Mouse (Mus musculus) heart, embryonic 12.5 days (tissue): Measurements from ENCODE around the gene Ctla4. TPM values are rescaled to one million over a fixed set of nuclear protein-coding genes. Genes with fewer than 3 reads are reported as not detected.

Source experiments
- ATAC-seq: fragments of 200-750 bp; cut with Nextera tagmentation; 2 replicates; pipeline ENCODE4 v1.8.0; 2017; ENCODE audit warnings: moderate TSS enrichment, moderate library complexity; ENCODE audit not compliant: insufficient number of reproducible peaks, low FRiP score
- H3K27ac ChIP-seq: fragments of 300-500 bp; sonication (generic); 2 replicates; pipeline ENCODE4 v1.5.1; 2016; ENCODE audit warnings: mild to moderate bottlenecking, moderate library complexity; ENCODE audit not compliant: poor library complexity, severe bottlenecking
- H3K27me3 ChIP-seq: fragments of 300-500 bp; sonication (generic); replicated peaks from 2 replicates; pipeline ENCODE4 v1.6.1; 2016; ENCODE audit warnings: mild to moderate bottlenecking, moderate library complexity
- H3K36me3 ChIP-seq: fragments of 300-500 bp; sonication (generic); 2 replicates; pipeline ENCODE4 v1.6.1; 2016; ENCODE audit warnings: mild to moderate bottlenecking, moderate library complexity
- H3K4me1 ChIP-seq: fragments of 300-500 bp; sonication (generic); replicated peaks from 2 replicates; pipeline ENCODE4 v1.6.1; 2016; ENCODE audit warnings: mild to moderate bottlenecking
- H3K4me2 ChIP-seq: fragments of 300-500 bp; sonication (generic); 2 replicates; pipeline ENCODE4 v1.6.1; 2016; ENCODE audit warnings: mild to moderate bottlenecking, moderate library complexity
- H3K4me3 ChIP-seq: fragments of 300-500 bp; sonication (generic); 2 replicates; pipeline ENCODE4 v1.5.1; 2016; ENCODE audit warnings: mild to moderate bottlenecking
- H3K9ac ChIP-seq: fragments of 300-500 bp; sonication (generic); 2 replicates; pipeline ENCODE4 v1.6.1; 2016; ENCODE audit warnings: mild to moderate bottlenecking, moderate library complexity
- H3K9me3 ChIP-seq: fragments of 300-500 bp; sonication (generic); replicated peaks from 2 replicates; pipeline ENCODE4 v1.6.1; 2016; ENCODE audit warnings: mild to moderate bottlenecking, moderate library complexity
- WGBS: fragments of 180-500 bp; shearing (Covaris S2); methylation state at CpG from one replicate; pipeline ENCODE4 v1.1.7; 2016; 5-methylcytosine and 5-hydroxymethylcytosine counted together
- polyA plus RNA-seq: library from polyadenylated mRNA; unstranded; fragments of >200 nt; fragmentation: Nextera tagmentation; extraction: Ambion mirVana; gene quantifications from 2 replicates; pipeline ENCODE4 v1.2.1, GENCODE M21; 2016

The Ctla4 gene
- polyA plus RNA-seq = not detected in 2 replicates

GRCm38 (mm10) chr1:60886981-60887380 is at the start of gene Ctla4:
Ctla4 (plus strand) TSS chr1:60887000.
- no peak within 1 kb of the TSS for H3K27ac ChIP-seq
- H3K4me2 ChIP-seq = no peak within 1 kb of the TSS
- ATAC-seq = no peak
- no peaks in the 10 kb centered on the region for H3K27me3 ChIP-seq
- H3K4me3 ChIP-seq = no peak within 1 kb of the TSS
- H3K9ac ChIP-seq = no peak within 1 kb of the TSS
- H3K4me1 ChIP-seq = no peaks in the 10 kb centered on the region
- no peaks in the 10 kb centered on the region for H3K9me3 ChIP-seq
- H3K36me3 ChIP-seq = no peaks in the 10 kb centered on the region
- WGBS = 80% methylated on average over 7 of the region's 7 CpGs

DNA sequence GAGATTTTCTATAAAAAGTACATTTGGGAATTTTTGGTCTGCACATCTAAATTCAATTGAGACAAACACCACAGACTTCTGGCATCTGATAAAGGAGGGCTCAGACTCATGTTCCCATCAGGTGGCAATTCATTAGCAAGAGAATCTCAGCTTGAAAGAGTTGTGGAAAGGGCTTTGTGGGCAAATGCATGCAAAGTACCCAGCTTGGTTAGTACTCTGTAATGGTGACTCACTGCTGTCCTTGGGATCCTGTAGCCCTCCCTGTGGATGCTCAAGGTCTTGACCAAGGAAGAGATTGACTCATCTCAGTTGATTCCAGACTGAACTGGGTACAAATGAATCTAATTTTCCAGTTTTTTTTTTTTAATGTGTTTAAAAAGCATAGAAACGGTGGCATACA is 47.6 kb upstream of the Ctla4 start:
- Histone ChIP-seq H3K9me3 (no peaks in the 10 kb centered on the region), H3K9ac (no peak overlapping the region), H3K4me2 (no peak overlapping the region), H3K4me3 (no peak overlapping the region), H3K27me3 (no peaks in the 10 kb centered on the region), H3K4me1 (no peaks in the 10 kb centered on the region), H3K27ac (no peak overlapping the region), H3K36me3 (no peaks in the 10 kb centered on the region)
- ATAC-seq = no peak
- WGBS = 81% methylated on average over 1 of the region's 1 CpGs

- Histone ChIP-seq H3K4me1 (0 out of 2 replicates have a peak, but pooled peaks cover 2% of the 10 kb centered on the region), H3K9ac (no peak overlapping the region), H3K27ac (no peak overlapping the region), H3K36me3 (no peaks in the 10 kb centered on the region), H3K4me2 (no peak overlapping the region), H3K9me3 (no peaks in the 10 kb centered on the region), H3K27me3 (no peaks in the 10 kb centered on the region), H3K4me3 (no peak overlapping the region)
- no peak for ATAC-seq
- WGBS = 79% methylated on average over 6 of the region's 7 CpGs
Observed at GRCm38 (mm10) chr1:60845318-60846060, 41.3 kb upstream of the Ctla4 start.

DNA sequence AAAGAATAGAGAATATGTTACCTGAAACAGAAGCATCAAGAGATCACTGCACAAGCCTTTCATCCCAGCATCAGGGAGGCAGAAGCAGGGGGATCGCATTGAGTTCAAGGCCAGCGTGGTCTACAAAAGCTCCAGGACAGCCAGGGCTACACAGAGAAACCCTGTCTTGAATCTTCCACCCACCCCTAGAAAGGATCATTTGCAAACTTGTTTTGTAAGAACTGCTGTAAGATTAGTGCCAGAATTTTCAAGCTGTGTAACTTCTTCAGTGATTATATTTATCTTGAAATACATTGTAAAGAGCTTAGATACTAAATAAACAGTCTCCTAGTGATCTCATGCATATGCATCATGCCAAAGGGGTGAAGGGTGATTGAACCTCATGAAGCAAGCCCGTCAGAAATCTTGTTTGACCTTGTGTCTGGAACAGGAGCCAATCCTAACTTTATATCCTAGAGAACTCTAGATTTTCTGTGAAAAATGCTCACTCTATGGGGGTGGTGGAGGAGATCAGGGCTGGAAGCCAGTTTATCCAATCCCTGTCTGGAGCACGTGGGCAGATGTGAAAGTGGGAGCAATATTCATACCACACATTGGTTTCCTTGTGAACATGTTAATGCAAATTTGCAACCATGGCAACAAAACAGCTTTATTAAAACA is 40.1 kb upstream of the Ctla4 start:
- Histone ChIP-seq H3K27ac (no peak overlapping the region), H3K36me3 (no peaks in the 10 kb centered on the region), H3K27me3 (no peaks in the 10 kb centered on the region), H3K4me3 (no peak overlapping the region), H3K4me1 (peaks cover 13% of the 10 kb centered on the region), H3K9ac (no peak overlapping the region), H3K9me3 (no peaks in the 10 kb centered on the region), H3K4me2 (no peak overlapping the region)
- no peak for ATAC-seq
- 73% methylated on average over 4 of the region's 4 CpGs for WGBS

DNA sequence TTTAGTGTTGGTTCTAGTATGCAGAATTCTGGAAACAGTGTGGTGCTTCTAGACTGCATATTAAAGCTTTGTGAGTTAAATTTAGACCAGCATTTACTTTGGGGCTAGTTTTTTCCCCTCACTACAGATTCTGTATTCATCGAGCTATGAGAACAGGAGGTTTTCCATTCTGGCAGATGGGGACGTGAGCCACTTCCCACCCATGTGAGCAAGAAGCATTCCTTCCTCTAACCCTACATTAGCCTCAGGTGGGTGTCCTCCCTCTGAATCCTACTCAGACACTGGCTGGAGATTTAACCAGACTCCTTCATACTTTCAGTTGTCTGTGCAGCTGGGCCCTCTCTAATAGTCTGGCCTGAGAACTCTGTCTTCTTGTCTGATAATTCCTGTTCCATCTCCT is 37.7 kb upstream of the Ctla4 start:
- no peaks in the 10 kb centered on the region for H3K9me3 ChIP-seq
- no peak overlapping the region for H3K27ac ChIP-seq
- H3K27me3 ChIP-seq = no peaks in the 10 kb centered on the region
- H3K9ac ChIP-seq = no peak overlapping the region
- H3K4me2 ChIP-seq = no peak overlapping the region
- ATAC-seq = no peak
- peaks cover 35% of the 10 kb centered on the region for H3K4me1 ChIP-seq
- H3K36me3 ChIP-seq = no peaks in the 10 kb centered on the region
- WGBS = 66% methylated on average over 2 of the region's 2 CpGs
- no peak overlapping the region for H3K4me3 ChIP-seq

GRCm38 (mm10) chr1:60849816-60850215 is 37.0 kb upstream of the Ctla4 start:
- no peak overlapping the region for H3K4me3 ChIP-seq
- no peaks in the 10 kb centered on the region for H3K36me3 ChIP-seq
- H3K9me3 ChIP-seq = no peaks in the 10 kb centered on the region
- WGBS = 84% methylated on average over 4 of the region's 4 CpGs
- H3K4me1 ChIP-seq = peaks cover 35% of the 10 kb centered on the region
- no peak for ATAC-seq
- no peak overlapping the region for H3K4me2 ChIP-seq
- H3K27ac ChIP-seq = no peak overlapping the region
- H3K27me3 ChIP-seq = no peaks in the 10 kb centered on the region
- no peak overlapping the region for H3K9ac ChIP-seq

DNA sequence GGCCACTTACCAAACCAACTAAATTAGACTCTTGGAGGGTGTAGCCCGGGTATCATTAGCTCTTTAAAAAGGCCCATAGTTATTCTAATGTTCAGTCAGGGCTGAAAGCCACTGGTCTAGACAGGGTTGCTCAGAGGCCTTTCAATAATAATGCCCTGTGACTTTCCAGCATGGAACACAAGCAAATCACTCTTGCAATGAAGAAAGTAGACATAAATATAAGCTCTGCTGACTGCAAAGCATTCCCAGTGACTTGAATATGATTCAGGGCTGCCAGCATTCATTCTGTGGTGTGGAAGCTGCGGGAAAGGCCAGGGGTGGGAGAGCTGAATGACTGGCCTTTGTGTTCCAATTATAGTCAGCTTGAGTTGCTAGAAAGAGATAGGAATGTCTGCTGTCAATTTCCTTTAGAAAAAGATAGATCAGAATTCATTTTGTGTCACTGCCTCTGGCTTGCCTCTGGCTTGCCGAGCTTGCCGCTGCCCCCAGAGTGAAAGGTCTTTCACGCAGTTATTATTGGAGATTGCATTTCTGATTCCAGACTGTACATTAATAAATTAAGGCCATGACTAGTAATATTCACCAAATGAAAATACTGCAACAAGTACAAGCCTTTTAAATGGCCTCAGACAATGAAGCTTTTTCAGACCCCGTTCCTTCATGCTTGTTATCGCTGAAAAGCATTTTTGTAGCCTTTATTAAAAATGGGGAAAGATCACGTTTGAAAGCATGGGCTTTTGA is 35.6 kb upstream of the Ctla4 start:
- Histone ChIP-seq H3K9ac (no peak overlapping the region; the same call in 1 of the 2 replicates), H3K27me3 (no peaks in the 10 kb centered on the region), H3K36me3 (no peaks in the 10 kb centered on the region), H3K9me3 (no peaks in the 10 kb centered on the region), H3K4me2 (no peak overlapping the region), H3K4me1 (peaks cover 35% of the 10 kb centered on the region), H3K27ac (peak overlapping the region; percentile 55; the same call in 1 of the 2 replicates), H3K4me3 (no peak overlapping the region)
- ATAC-seq = 0 out of 2 replicates have a peak, but pooled peaks have one; percentile 36
- 49% methylated on average over 8 of the region's 8 CpGs for WGBS

GRCm38 (mm10) chr1:60852075-60852769 is 34.6 kb upstream of the Ctla4 start:
- Histone ChIP-seq H3K27ac (no peak overlapping the region), H3K4me3 (no peak overlapping the region), H3K36me3 (no peaks in the 10 kb centered on the region), H3K9ac (no peak overlapping the region), H3K27me3 (no peaks in the 10 kb centered on the region), H3K4me2 (no peak overlapping the region), H3K9me3 (no peaks in the 10 kb centered on the region), H3K4me1 (peaks cover 32% of the 10 kb centered on the region)
- no peak for ATAC-seq
- WGBS = 46% methylated on average over 10 of the region's 10 CpGs

GRCm38 (mm10) chr1:60852770-60853147 is 34.0 kb upstream of the Ctla4 start:
- Histone ChIP-seq H3K27ac (no peak overlapping the region), H3K36me3 (no peaks in the 10 kb centered on the region), H3K9ac (no peak overlapping the region), H3K4me1 (peaks cover 32% of the 10 kb centered on the region), H3K4me2 (no peak overlapping the region), H3K9me3 (no peaks in the 10 kb centered on the region), H3K27me3 (no peaks in the 10 kb centered on the region), H3K4me3 (no peak overlapping the region)
- WGBS = 66% methylated on average over 6 of the region's 6 CpGs
- ATAC-seq = no peak

- WGBS = 50% methylated on average over 7 of the region's 7 CpGs
- Histone ChIP-seq H3K27me3 (no peaks in the 10 kb centered on the region), H3K4me3 (no peak overlapping the region), H3K9ac (no peak overlapping the region), H3K9me3 (no peaks in the 10 kb centered on the region), H3K27ac (no peak overlapping the region), H3K4me2 (no peak overlapping the region), H3K4me1 (peaks cover 32% of the 10 kb centered on the region), H3K36me3 (no peaks in the 10 kb centered on the region)
- peak; percentile 51; the same call in 1 of the 2 replicates for ATAC-seq
Observed at GRCm38 (mm10) chr1:60853330-60853956, 33.4 kb upstream of the Ctla4 start.
